Mouse (Mus musculus) spleen, embryonic (tissue): ENCODE results near the gene Btaf1.

Experiments
- CTCF ChIA-PET: fragments of 350-600 bp; sonication (Branson Sonifier 250); formaldehyde crosslinking; loops from one replicate; lab custom pipeline; 2022; lab: Charles Lee

The Btaf1 gene

GRCm38 (mm10) chr19:37018931-37019330 lies 93.1 kb downstream of the Btaf1 start:
- CTCF ChIA-PET = no interaction called here

- CTCF ChIA-PET = no interaction called here
These were observed 94.7 kb downstream of the Btaf1 start for GRCm38 (mm10) chr19:37020531-37020930.

GRCm38 (mm10) chr19:37020951-37021350 lies 95.1 kb downstream of the Btaf1 start:
- CTCF ChIA-PET = no interaction called here

- CTCF ChIA-PET = no interaction called here
These were observed 96.3 kb downstream of the Btaf1 start for GRCm38 (mm10) chr19:37022146-37022545.

- CTCF ChIA-PET = no interaction called here
These were observed 100.0 kb downstream of the Btaf1 start for GRCm38 (mm10) chr19:37025839-37026319.

- CTCF ChIA-PET = no interaction called here
These were observed 100.5 kb downstream of the Btaf1 start for GRCm38 (mm10) chr19:37026408-37026807.

GRCm38 (mm10) chr19:37029771-37030170 lies 103.9 kb downstream of the Btaf1 start:
- CTCF ChIA-PET = no interaction called here

- CTCF ChIA-PET = no interaction called here
These were observed 105.6 kb downstream of the Btaf1 start for GRCm38 (mm10) chr19:37031446-37031845.

GRCm38 (mm10) chr19:37032364-37032763 lies 106.5 kb downstream of the Btaf1 start:
- CTCF ChIA-PET = no interaction called here

- CTCF ChIA-PET = no interaction called here
These were observed 115.0 kb downstream of the Btaf1 start for GRCm38 (mm10) chr19:37040906-37041305.

- CTCF ChIA-PET = no interaction called here
These were observed 118.6 kb downstream of the Btaf1 start for GRCm38 (mm10) chr19:37044431-37044830.

- CTCF ChIA-PET = no interaction called here
These were observed 122.6 kb downstream of the Btaf1 start for GRCm38 (mm10) chr19:37048507-37048906.

GRCm38 (mm10) chr19:37050643-37051345 lies 124.9 kb downstream of the Btaf1 start:
- CTCF ChIA-PET = interaction anchor here (0.7 kb wide), 2 partner anchors 67 to 215 kb away, joined by 3 read pairs; no protein-coding TSS in a partner anchor

- CTCF ChIA-PET = no interaction called here
These were observed 130.2 kb downstream of the Btaf1 start for GRCm38 (mm10) chr19:37055976-37056556.

- CTCF ChIA-PET = interaction anchor here (0.5 to 0.9 kb wide), 3 partner anchors 27 to 732 kb away, joined by 9 to 20 read pairs (median 18); no protein-coding TSS in a partner anchor
These were observed 131.5 kb downstream of the Btaf1 start for GRCm38 (mm10) chr19:37057161-37057905.

GRCm38 (mm10) chr19:37059623-37060022 lies 133.7 kb downstream of the Btaf1 start:
- CTCF ChIA-PET = no interaction called here

GRCm38 (mm10) chr19:37060078-37060477 lies 134.2 kb downstream of the Btaf1 start:
- CTCF ChIA-PET = no interaction called here
